11 mouse cellular contexts compared by ENCODE assay signal in genomic region chr11:83572223-83572622, GRCm38 (mm10). TPM values are rescaled to one million over a fixed set of nuclear protein-coding genes. Genes with fewer than 3 reads are reported as not detected.
DNase-seq lines count a peak whose midpoint lies in the region; ATAC-seq and TF ChIP-seq lines count a peak whose summit lies in the region.
"Had no signal": no experiment of that assay in that cellular context is flagged by ENCODE, and none has a peak within 500 bp of the region (broad histone marks: within the 10 kb centered on the region; RNA-seq: fewer than 3 reads in every experiment).

No protein-coding gene starts in this region.

- TF ChIP-seq POLR2A in bone marrow macrophage, adult 2 months (IDR thresholded peaks at IDR 0.05; ENCODE audit: borderline replicate concordance, low read depth, low read length) = no peak

- no peaks in the 10 kb centered on the region for H3K9me3 ChIP-seq in forebrain, embryonic 14.5 days (replicated peaks; ENCODE audit: control insufficient read depth, low read length)

- DNase-seq in left cerebral cortex, postnatal 14 days (ENCODE audit: low spot score in 2 of 2) = peak; percentile 15 to 26
- DNase-seq in left cerebral cortex, adult 2 months (ENCODE audit: extremely low spot score in 1 of 2, low spot score in 2 of 2) = no peak
- DNase-seq in heart, postnatal 36 days = peak; percentile 38 to 63
- DNase-seq in layer of hippocampus, postnatal 36 days = no peak
- no peak for DNase-seq in forebrain, embryonic 14.5 days (ENCODE audit: low spot score)
- DNase-seq in left cerebral cortex, postnatal 36 days (ENCODE audit: low spot score in 2 of 2) = no peak
- DNase-seq: thymus, postnatal 4 days had no signal

- no peak overlapping the region for H3K27ac ChIP-seq in left cerebral cortex, adult 2 months
- peak overlapping the region; percentile 96 for H3K27ac ChIP-seq in bone marrow macrophage, adult 2 months (ENCODE audit: insufficient read depth, low read depth, low read length)
- H3K27ac ChIP-seq in forebrain, embryonic 14.5 days (ENCODE audit: low read depth, low read length) = no peak overlapping the region

- WGBS in forebrain, embryonic 14.5 days = 93% methylated on average over 8 of the region's 8 CpGs

- no peak overlapping the region for H3K4me3 ChIP-seq in left cerebral cortex, adult 2 months
- no peak overlapping the region for H3K4me3 ChIP-seq in bone marrow macrophage, adult 2 months (ENCODE audit: insufficient read depth, low read length)
- no peak overlapping the region for H3K4me3 ChIP-seq in forebrain, embryonic 14.5 days (ENCODE audit: low read depth, low read length)

- H3K27me3 ChIP-seq in forebrain, embryonic 14.5 days (replicated peaks; ENCODE audit: control insufficient read depth, insufficient read depth, low read length) = no peaks in the 10 kb centered on the region

- no peak overlapping the region for H3K4me2 ChIP-seq in forebrain, embryonic 14.5 days (ENCODE audit: low read length)

- intact Hi-C loops in left cerebral cortex, postnatal 14 days (cut with DNase I) = no loop called here
- intact Hi-C loops in left cerebral cortex, adult 2 months (cut with DNase I) = no loop called here
- intact Hi-C loops in heart, postnatal 36 days (cut with DNase I) = no loop called here
- intact Hi-C loops in left cerebral cortex, postnatal 36 days (cut with DNase I) = no loop called here

- no peaks in the 10 kb centered on the region for H3K36me3 ChIP-seq in forebrain, embryonic 14.5 days (ENCODE audit: control insufficient read depth, insufficient read depth, low read length)

- no peak overlapping the region for H3K9ac ChIP-seq in forebrain, embryonic 14.5 days (ENCODE audit: low read length)

- ATAC-seq in megakaryocyte progenitor cell, adult 5-6 weeks (replicated peaks; ENCODE audit: poor library complexity) = peak; percentile 79
- ATAC-seq in forebrain, embryonic 14.5 days = no peak

- H3K4me1 ChIP-seq in bone marrow macrophage, adult 2 months (ENCODE audit: control insufficient read depth, insufficient read depth, low read length) = peaks cover 59% of the 10 kb centered on the region
- H3K4me1 ChIP-seq in forebrain, embryonic 14.5 days (ENCODE audit: control insufficient read depth, insufficient read depth, low read length) = no peaks in the 10 kb centered on the region

- TF ChIP-seq CTCF in left cerebral cortex, adult 2 months (IDR thresholded peaks at IDR 0.05) = no peak
- no peak for TF ChIP-seq CTCF in bone marrow macrophage, adult 2 months (IDR thresholded peaks at IDR 0.05; ENCODE audit: low read depth, low read length)

RNA-seq across cellular contexts. Expression of gene Ccl9, which starts 6.2 kb away (rescaled TPM):
- 1 to 10 TPM; 3.6 to 4.0 TPM for total RNA-seq in left cerebral cortex, postnatal 14 days (2021)
- 1 to 10 TPM; 2.6 to 5.2 TPM for total RNA-seq in left cerebral cortex, adult 2 months (2021)
- polyA plus RNA-seq in bone marrow macrophage, adult 2 months (2012; ENCODE audit: insufficient read depth, insufficient read length, missing spikeins) = 650 and 692 TPM in 2 replicates
- 10 to 100 TPM in 1 of 2 experiments, 1 to 10 TPM in 1; 6.4 to 16.6 TPM for total RNA-seq in heart, postnatal 36 days (2021)
- total RNA-seq in megakaryocyte progenitor cell, adult 5-6 weeks (2015) = 149 and 197 TPM in 2 replicates
- 97.7 and 108 TPM in 2 replicates for total RNA-seq in megakaryocyte progenitor cell, adult 5-6 weeks (2017)
- total RNA-seq in layer of hippocampus, postnatal 36 days (2021) = 1 to 10 TPM; 4.6 to 5.2 TPM
- polyA plus RNA-seq in forebrain, embryonic 14.5 days (2014; fragmentation: Nextera tagmentation; extraction: Ambion mirVana) = 1.2 and 2.0 TPM in 2 replicates
- total RNA-seq in left cerebral cortex, postnatal 36 days (2021) = 1 to 10 TPM; 3.3 to 5.6 TPM

RNA-seq across cellular contexts. Expression of gene Ccl6, which starts 20.7 kb away (rescaled TPM):
- 1 to 10 TPM; 1.6 to 2.1 TPM for total RNA-seq in left cerebral cortex, postnatal 14 days (2021)
- total RNA-seq in left cerebral cortex, adult 2 months (2021) = 1 to 10 TPM; 1.4 to 1.9 TPM
- polyA plus RNA-seq in bone marrow macrophage, adult 2 months (2012; ENCODE audit: insufficient read depth, insufficient read length, missing spikeins) = 168 and 174 TPM in 2 replicates
- 10 to 100 TPM; 11.3 to 24.4 TPM for total RNA-seq in heart, postnatal 36 days (2021)
- 13.6 and 25.2 TPM in 2 replicates for total RNA-seq in megakaryocyte progenitor cell, adult 5-6 weeks (2015)
- total RNA-seq in megakaryocyte progenitor cell, adult 5-6 weeks (2017) = 13.3 and 15.1 TPM in 2 replicates
- 1 to 10 TPM in 1 of 2 experiments, under 1 TPM in 1; 0.82 to 2.0 TPM for total RNA-seq in layer of hippocampus, postnatal 36 days (2021)
- polyA plus RNA-seq in forebrain, embryonic 14.5 days (2014; fragmentation: Nextera tagmentation; extraction: Ambion mirVana) = 1.3 and 1.6 TPM in 2 replicates
- total RNA-seq in left cerebral cortex, postnatal 36 days (2021) = 1 to 10 TPM; 1.4 to 1.6 TPM

RNA-seq across cellular contexts. Expression of gene Ccl5, which starts 41.9 kb away (rescaled TPM):
- not detected for total RNA-seq in left cerebral cortex, postnatal 14 days (2021)
- total RNA-seq in left cerebral cortex, adult 2 months (2021) = not detected
- 18.6 and 24.6 TPM in 2 replicates for polyA plus RNA-seq in bone marrow macrophage, adult 2 months (2012; ENCODE audit: insufficient read depth, insufficient read length, missing spikeins)
- total RNA-seq in heart, postnatal 36 days (2021) = under 1 TPM in 1 of 2 experiments, not detected in 1; 0.83 TPM
- 1.1 and 4.7 TPM in 2 replicates for total RNA-seq in megakaryocyte progenitor cell, adult 5-6 weeks (2015)
- total RNA-seq in megakaryocyte progenitor cell, adult 5-6 weeks (2017) = 0.92 and 3.2 TPM in 2 replicates
- total RNA-seq in layer of hippocampus, postnatal 36 days (2021) = not detected
- 0.33 and 0.46 TPM in 2 replicates for polyA plus RNA-seq in forebrain, embryonic 14.5 days (2014; fragmentation: Nextera tagmentation; extraction: Ambion mirVana)
- not detected for total RNA-seq in left cerebral cortex, postnatal 36 days (2021)

RNA-seq across cellular contexts. Expression of gene Heatr9, which starts 50.2 kb away (rescaled TPM):
- not detected for total RNA-seq in left cerebral cortex, postnatal 14 days (2021)
- not detected for total RNA-seq in left cerebral cortex, adult 2 months (2021)
- polyA plus RNA-seq in bone marrow macrophage, adult 2 months (2012; ENCODE audit: insufficient read depth, insufficient read length, missing spikeins) = not detected in 2 replicates
- not detected for total RNA-seq in heart, postnatal 36 days (2021)
- not detected in 2 replicates for total RNA-seq in megakaryocyte progenitor cell, adult 5-6 weeks (2015)
- total RNA-seq in megakaryocyte progenitor cell, adult 5-6 weeks (2017) = not detected in 2 replicates
- not detected for total RNA-seq in layer of hippocampus, postnatal 36 days (2021)
- not detected in 2 replicates for polyA plus RNA-seq in forebrain, embryonic 14.5 days (2014; fragmentation: Nextera tagmentation; extraction: Ambion mirVana)
- not detected for total RNA-seq in left cerebral cortex, postnatal 36 days (2021)
- total RNA-seq: layer of hippocampus, adult 8-10 months had no signal
- polyA plus RNA-seq: cortical plate, adult 2 months had no signal

Comparison
In these comparisons a context has a peak if more than half of its experiments do, and no peak if none do; other contexts are left out.
1. DNase-seq: peak in left cerebral cortex, postnatal 14 days (2 of 2) and heart, postnatal 36 days (2 of 2); none in left cerebral cortex, adult 2 months (0 of 2), layer of hippocampus, postnatal 36 days (0 of 2), forebrain, embryonic 14.5 days (single experiment) and left cerebral cortex, postnatal 36 days (0 of 2).
2. RNA of gene Ccl9, which starts 6.2 kb away (total RNA-seq): 97.7 to 197 TPM in megakaryocyte progenitor cell, adult 5-6 weeks; 6.4 to 16.6 TPM in heart, postnatal 36 days, 3.3 to 5.6 TPM in left cerebral cortex, postnatal 36 days, 2.6 to 5.2 TPM in left cerebral cortex, adult 2 months, 4.6 to 5.2 TPM in layer of hippocampus, postnatal 36 days and 3.6 to 4.0 TPM in left cerebral cortex, postnatal 14 days; every median in the first group is over 4 times any median in the second.